Mouse (Mus musculus) midbrain, embryonic 15.5 days (tissue): Measurements from ENCODE around the gene Lgals12. TPM values are rescaled to one million over a fixed set of nuclear protein-coding genes. Genes with fewer than 3 reads are reported as not detected.

ENCODE experiments used
- ATAC-seq: fragments of 200-750 bp; cut with Nextera tagmentation; replicated peaks from 2 replicates; pipeline ENCODE4 v1.8.0; 2017; ENCODE audit warnings: moderate TSS enrichment
- H3K27ac ChIP-seq: fragments of 300-500 bp; sonication (generic); 2 replicates; pipeline ENCODE4 v1.5.1; 2015; ENCODE audit warnings: mild to moderate bottlenecking, inconsistent platforms
- H3K27me3 ChIP-seq: fragments of 300-500 bp; sonication (generic); replicated peaks from 2 replicates; pipeline ENCODE4 v1.6.1; 2015; ENCODE audit warnings: inconsistent platforms
- H3K36me3 ChIP-seq: fragments of 300-500 bp; sonication (generic); replicated peaks from 2 replicates; pipeline ENCODE4 v1.6.1; 2015; ENCODE audit warnings: inconsistent platforms
- H3K4me1 ChIP-seq: fragments of 300-500 bp; sonication (generic); 2 replicates; pipeline ENCODE4 v1.6.1; 2015; ENCODE audit warnings: inconsistent platforms
- H3K4me2 ChIP-seq: fragments of 300-500 bp; sonication (generic); 2 replicates; pipeline ENCODE4 v1.6.1; 2015; ENCODE audit warnings: inconsistent platforms, mild to moderate bottlenecking, moderate library complexity
- H3K4me3 ChIP-seq: fragments of 300-500 bp; sonication (generic); 2 replicates; pipeline ENCODE4 v1.5.1; 2015; ENCODE audit warnings: mild to moderate bottlenecking, inconsistent platforms
- H3K9ac ChIP-seq: fragments of 300-500 bp; sonication (generic); 2 replicates; pipeline ENCODE4 v1.6.1; 2015; ENCODE audit warnings: mild to moderate bottlenecking, inconsistent platforms
- H3K9me3 ChIP-seq: fragments of 300-500 bp; sonication (generic); 2 replicates; pipeline ENCODE4 v1.6.1; 2016; ENCODE audit warnings: inconsistent platforms
- WGBS: fragments of 180-500 bp; shearing (Covaris S2); methylation state at CpG from one replicate; pipeline ENCODE4 v1.1.7; 2015; ENCODE audit warnings: mixed read lengths; 5-methylcytosine and 5-hydroxymethylcytosine counted together
- polyA plus RNA-seq: library from polyadenylated mRNA; unstranded; fragments of >200 nt; fragmentation: Nextera tagmentation; extraction: Ambion mirVana; gene quantifications from 2 replicates; pipeline ENCODE4 v1.2.1, GENCODE M21; 2015

Gene Lgals12
- polyA plus RNA-seq, 1 experiment from 2014 or later = 0.34 TPM

GRCm38 (mm10) chr19:7556641-7557040, 50.4 kb downstream of the Lgals12 start:
- no peak for ATAC-seq
- WGBS = 94% methylated on average over 1 of the region's 1 CpGs

GRCm38 (mm10) chr19:7554881-7555280, 52.1 kb downstream of the Lgals12 start:
- no peak for ATAC-seq
- peaks cover 8% of the 10 kb centered on the region for H3K4me1 ChIP-seq
- H3K36me3 ChIP-seq = no peaks in the 10 kb centered on the region
- 76% methylated on average over 4 of the region's 4 CpGs for WGBS
- H3K9ac ChIP-seq = no peak overlapping the region
- no peak overlapping the region for H3K4me3 ChIP-seq
- no peak overlapping the region for H3K27ac ChIP-seq
- H3K9me3 ChIP-seq = no peaks in the 10 kb centered on the region
- H3K27me3 ChIP-seq = peaks cover 7% of the 10 kb centered on the region
- H3K4me2 ChIP-seq = no peak overlapping the region

More at GRCm38 (mm10) chr19:7556641-7557040, 50.4 kb downstream of the Lgals12 start:
- Histone ChIP-seq H3K9ac (no peak overlapping the region), H3K9me3 (no peaks in the 10 kb centered on the region), H3K27me3 (peaks cover 7% of the 10 kb centered on the region), H3K4me1 (peaks cover 8% of the 10 kb centered on the region), H3K4me2 (no peak overlapping the region), H3K36me3 (no peaks in the 10 kb centered on the region), H3K27ac (no peak overlapping the region), H3K4me3 (no peak overlapping the region)

GRCm38 (mm10) chr19:7553441-7553840, 53.6 kb downstream of the Lgals12 start:
- no peak overlapping the region for H3K27ac ChIP-seq
- H3K9me3 ChIP-seq = no peaks in the 10 kb centered on the region
- peaks cover 8% of the 10 kb centered on the region for H3K4me1 ChIP-seq
- H3K4me2 ChIP-seq = no peak overlapping the region
- ATAC-seq = no peak
- H3K4me3 ChIP-seq = no peak overlapping the region
- no peak overlapping the region for H3K9ac ChIP-seq
- H3K36me3 ChIP-seq = no peaks in the 10 kb centered on the region
- peaks cover 7% of the 10 kb centered on the region for H3K27me3 ChIP-seq

GRCm38 (mm10) chr19:7552301-7552673, 54.7 kb downstream of the Lgals12 start:
- Histone ChIP-seq H3K27ac (no peak overlapping the region), H3K9ac (no peak overlapping the region), H3K9me3 (no peaks in the 10 kb centered on the region), H3K36me3 (no peaks in the 10 kb centered on the region), H3K4me2 (no peak overlapping the region), H3K4me1 (peaks cover 2% of the 10 kb centered on the region), H3K4me3 (no peak overlapping the region), H3K27me3 (no peaks in the 10 kb centered on the region; the same call in 1 of the 2 replicates)
- no peak for ATAC-seq
- 86% methylated on average over 2 of the region's 2 CpGs for WGBS

GRCm38 (mm10) chr19:7551550-7552300, 55.3 kb downstream of the Lgals12 start:
- Histone ChIP-seq H3K27ac (no peak overlapping the region), H3K4me2 (no peak overlapping the region), H3K4me3 (no peak overlapping the region), H3K4me1 (no peaks in the 10 kb centered on the region), H3K9me3 (no peaks in the 10 kb centered on the region), H3K9ac (no peak overlapping the region), H3K36me3 (no peaks in the 10 kb centered on the region), H3K27me3 (no peaks in the 10 kb centered on the region; the same call in 1 of the 2 replicates)
- 76% methylated on average over 4 of the region's 4 CpGs for WGBS
- no peak for ATAC-seq

- H3K9ac ChIP-seq = no peak overlapping the region
- H3K4me3 ChIP-seq = no peak overlapping the region
- H3K9me3 ChIP-seq = no peaks in the 10 kb centered on the region
- no peak overlapping the region for H3K27ac ChIP-seq
- no peaks in the 10 kb centered on the region for H3K4me1 ChIP-seq
- H3K4me2 ChIP-seq = no peak overlapping the region
- no peak for ATAC-seq
- H3K36me3 ChIP-seq = no peaks in the 10 kb centered on the region
- WGBS = 90% methylated on average over 3 of the region's 3 CpGs
- H3K27me3 ChIP-seq = no peaks in the 10 kb centered on the region
These were observed 58.1 kb downstream of the Lgals12 start for GRCm38 (mm10) chr19:7548924-7549323.

Other genes starting within 250 kb of the Lgals12 start
- gene Spindoc, start 224.2 kb downstream of the Lgals12 start, polyA plus RNA-seq = 35.6 and 40.3 TPM in 2 replicates
- gene 2700081O15Rik, start 189.6 kb downstream of the Lgals12 start, polyA plus RNA-seq = 15.9 and 16.0 TPM in 2 replicates
- 644 and 648 TPM in 2 replicates for gene Rtn3, start 123.9 kb downstream of the Lgals12 start, polyA plus RNA-seq
- 6.5 TPM in 2 replicates for gene Atl3, start 113.2 kb downstream of the Lgals12 start, polyA plus RNA-seq
- gene Pla2g16, start 49.7 kb downstream of the Lgals12 start, polyA plus RNA-seq = 3.0 TPM in 2 replicates
- not detected in 2 replicates for gene Hrasls5, start 5.3 kb upstream of the Lgals12 start, polyA plus RNA-seq
- gene Slc22a19, start 104.1 kb upstream of the Lgals12 start, polyA plus RNA-seq = 0.09 TPM in 1 of 2 replicates, not detected in the other
- gene Slc22a26, start 195.5 kb upstream of the Lgals12 start, polyA plus RNA-seq = not detected in 2 replicates